Mouse (Mus musculus): Measurements from ENCODE around the gene Il20ra. TPM values are rescaled to one million over a fixed set of nuclear protein-coding genes. Genes with fewer than 3 reads are reported as not detected.

Il20ra gene
- polyA plus RNA-seq, 1 experiment from 2014 or later: 0.06 TPM

DNA sequence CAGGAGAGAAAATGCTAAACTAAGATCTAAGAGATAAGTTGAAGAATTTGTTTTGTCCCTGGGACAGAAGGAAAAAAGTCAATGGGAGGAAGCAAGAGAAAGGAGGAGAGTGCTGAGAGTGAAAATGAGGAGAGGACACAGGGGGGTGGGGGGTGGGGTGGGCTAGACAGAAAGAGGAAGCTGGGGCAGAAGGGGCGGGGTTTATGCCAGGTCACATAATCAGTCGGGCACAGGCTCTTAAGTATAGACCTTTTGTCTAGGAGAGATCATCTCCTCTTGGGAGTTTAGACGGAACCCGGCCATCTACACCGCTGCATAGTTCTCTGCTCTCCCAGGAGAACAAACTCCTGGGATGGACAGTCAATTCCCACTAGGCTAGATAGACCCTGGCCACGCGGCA is 90.6 kb downstream of the Il20ra start:
- no peak for DNase-seq (ENCODE audit: low spot score)
- Histone ChIP-seq H3K36me3 (no peaks in the 10 kb centered on the region), H3K4me3 (no peak overlapping the region), H3K9me3 (replicated peaks) (peaks cover 2% of the 10 kb centered on the region; the same call in 1 of the 2 replicates), H3K27me3 (ENCODE audit: low read depth, poor library complexity, severe bottlenecking) (no peaks in the 10 kb centered on the region), H3K4me1 (no peaks in the 10 kb centered on the region), H3K27ac (no peak overlapping the region)
- 83% methylated on average over 7 of the region's 7 CpGs for WGBS

DNA sequence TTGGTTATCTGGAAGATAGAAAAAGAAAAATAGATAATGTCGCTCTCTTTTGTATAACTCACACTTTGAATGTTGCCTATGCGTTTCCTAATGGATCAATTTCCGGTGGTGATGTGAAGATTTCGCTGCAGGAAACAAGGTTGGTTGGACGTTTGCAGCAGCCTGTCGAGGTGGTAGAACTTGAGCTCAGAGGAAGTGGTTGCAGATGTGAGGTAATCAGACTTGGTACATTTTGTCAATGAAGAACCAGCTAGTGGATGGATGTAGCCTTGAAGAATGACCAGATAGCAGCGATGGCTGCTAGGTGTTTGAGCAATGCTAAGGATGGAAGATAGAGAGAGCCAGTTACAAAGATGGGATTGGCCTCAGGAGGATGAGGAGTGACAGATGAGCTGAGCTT is 92.4 kb downstream of the Il20ra start:
- Histone ChIP-seq H3K27me3 (ENCODE audit: low read depth, poor library complexity, severe bottlenecking) (no peaks in the 10 kb centered on the region), H3K9me3 (replicated peaks) (no peaks in the 10 kb centered on the region), H3K27ac (no peak overlapping the region), H3K4me3 (no peak overlapping the region), H3K4me1 (no peaks in the 10 kb centered on the region), H3K36me3 (no peaks in the 10 kb centered on the region)
- no peak for DNase-seq (ENCODE audit: low spot score)
- 87% methylated on average over 7 of the region's 7 CpGs for WGBS

Other genes starting within 250 kb of the Il20ra start
- 28.1 and 34.6 TPM in 2 replicates for gene Ifngr1, start 120.6 kb upstream of the Il20ra start, polyA plus RNA-seq (2016; fragmentation: Nextera tagmentation; extraction: Ambion mirVana)
- not detected in 2 replicates for gene Il22ra2, start 90.6 kb upstream of the Il20ra start, polyA plus RNA-seq (2016; fragmentation: Nextera tagmentation; extraction: Ambion mirVana)
- gene Slc35d3, start 138.9 kb downstream of the Il20ra start, polyA plus RNA-seq (2016; fragmentation: Nextera tagmentation; extraction: Ambion mirVana): 1.1 and 1.4 TPM in 2 replicates
- 19.1 and 19.3 TPM in 2 replicates for gene Pex7, start 195.1 kb downstream of the Il20ra start, polyA plus RNA-seq (2016; fragmentation: Nextera tagmentation; extraction: Ambion mirVana)
- 0.44 and 0.58 TPM in 2 replicates for gene Map3k5, start 221.9 kb downstream of the Il20ra start, polyA plus RNA-seq (2016; fragmentation: Nextera tagmentation; extraction: Ambion mirVana)